ENCODE assay signal across 8 mouse cellular contexts in the genomic region with DNA sequence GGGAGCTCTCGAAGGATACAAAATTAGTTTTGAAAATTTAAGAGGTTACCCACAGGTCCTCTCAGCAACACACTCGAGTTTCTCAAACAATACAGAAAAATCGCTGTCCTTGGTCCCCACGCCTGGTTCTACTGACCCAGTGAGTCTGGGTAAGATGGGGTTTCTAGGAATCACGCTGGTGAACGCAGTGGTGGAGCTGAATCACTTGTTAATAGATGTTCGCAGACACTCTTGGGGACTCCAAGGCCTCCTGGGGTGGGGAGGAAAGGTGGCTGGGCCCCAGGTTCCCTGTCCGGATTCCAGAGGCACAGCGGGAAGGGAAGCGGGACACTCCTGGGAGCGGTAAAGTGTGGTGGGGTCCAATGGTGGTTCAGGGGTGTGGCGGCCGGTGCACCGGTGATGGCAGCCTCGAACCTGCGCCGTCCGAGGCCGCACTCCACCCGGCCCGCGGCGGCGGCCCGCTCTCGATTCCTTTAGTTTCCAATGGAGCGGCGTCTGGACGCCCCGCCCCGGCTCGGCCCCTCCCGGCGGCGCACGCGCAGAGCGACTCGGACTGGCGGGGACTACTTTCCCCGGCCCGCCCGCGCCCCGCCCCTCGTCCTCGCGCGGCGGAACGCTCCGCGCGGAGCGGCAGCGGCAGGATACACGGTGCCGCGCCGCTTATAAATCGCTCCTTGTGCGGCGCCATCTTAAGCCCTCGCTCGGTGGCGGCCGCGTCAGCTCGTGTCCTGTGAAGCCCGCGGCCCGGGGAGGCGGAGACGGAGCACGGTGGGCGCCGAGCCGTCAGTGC. TPM values are rescaled to one million over a fixed set of nuclear protein-coding genes. Genes with fewer than 3 reads are reported as not detected.
A peak's percentile ranks its signal among the peaks of the same experiment; 100 is the strongest.
DNase-seq lines count a peak whose midpoint lies in the region; ATAC-seq and TF ChIP-seq lines count a peak whose summit lies in the region.

No protein-coding gene starts in this region.

- peak overlapping the region; percentile 88 for H3K4me3 ChIP-seq in gastrocnemius, adult 2 months
- peak overlapping the region; percentile 86 for H3K4me3 ChIP-seq in hindbrain, postnatal 0 days (ENCODE audit: low read length)
- peak overlapping the region; percentile 82 for H3K4me3 ChIP-seq in left cerebral cortex, adult 2 months

- TF ChIP-seq CTCF in gastrocnemius, adult 2 months (IDR thresholded peaks at IDR 0.05), result no peak
- no peak for TF ChIP-seq CTCF in hindbrain, postnatal 0 days (IDR thresholded peaks at IDR 0.05; ENCODE audit: low read depth)
- TF ChIP-seq CTCF in left cerebral cortex, adult 2 months (IDR thresholded peaks at IDR 0.05), result no peak

- H3K9ac ChIP-seq in hindbrain, postnatal 0 days (replicated peaks; ENCODE audit: low read length), result peak overlapping the region; percentile 91

- no peaks in the 10 kb centered on the region for H3K9me3 ChIP-seq in hindbrain, postnatal 0 days (ENCODE audit: low read length)

- H3K27ac ChIP-seq in gastrocnemius, adult 2 months, result peak overlapping the region; percentile 92
- peak overlapping the region; percentile 95 for H3K27ac ChIP-seq in hindbrain, postnatal 0 days
- H3K27ac ChIP-seq in left cerebral cortex, adult 2 months, result peak overlapping the region; percentile 80

- peak overlapping the region; percentile 65 for H3K4me2 ChIP-seq in hindbrain, postnatal 0 days (ENCODE audit: low read depth, low read length)

- peak; percentile 99 for DNase-seq in gastrocnemius, adult 2 months
- peak; percentile 99 for DNase-seq in hindbrain, postnatal 0 days (ENCODE audit: low spot score)
- DNase-seq in left cerebral cortex, adult 2 months (ENCODE audit: extremely low spot score in 1 of 2, low spot score in 2 of 2), result peak; percentile 96 to 98
- peak; percentile 95 for DNase-seq in right cerebral cortex, adult 18-20 months
- peak; percentile 98 for DNase-seq in urinary bladder, adult 2 months (ENCODE audit: low spot score)

- peak; percentile 70 for ATAC-seq in activated CD4-positive, CD25-positive, alpha-beta regulatory T cell, adult 4 months
- ATAC-seq in common myeloid progenitor, adult 5-6 weeks (replicated peaks; ENCODE audit: low read depth, poor library complexity, severe bottlenecking), result peak; percentile 86
- ATAC-seq in hindbrain, postnatal 0 days, result peak; percentile 92
- ATAC-seq in megakaryocyte, adult 5-6 weeks (ENCODE audit: poor library complexity, severe bottlenecking), result peak; percentile 81

- peaks cover 26% of the 10 kb centered on the region for H3K4me1 ChIP-seq in hindbrain, postnatal 0 days (ENCODE audit: insufficient read depth, low read length)

- 7% methylated on average over 72 of the region's 78 CpGs for WGBS in hindbrain, postnatal 0 days

- H3K27me3 ChIP-seq in hindbrain, postnatal 0 days (ENCODE audit: insufficient read depth, low read length), result no peaks in the 10 kb centered on the region

- intact Hi-C loops in gastrocnemius, adult 2 months (cut with DNase I), result loop anchor here (2.0 to 5.0 kb wide), 2 partner anchors 81 to 154 kb away; no protein-coding TSS in a partner anchor
- intact Hi-C loops in left cerebral cortex, adult 2 months (cut with DNase I), result loop anchor here (5.0 kb wide), 2 partner anchors 86 to 136 kb away; no protein-coding TSS in a partner anchor

- no peaks in the 10 kb centered on the region for H3K36me3 ChIP-seq in hindbrain, postnatal 0 days (ENCODE audit: insufficient read depth, low read length)

RNA-seq across cellular contexts. Expression of a gene that starts 4.0 kb away (rescaled TPM):
- 10 to 100 TPM; 72.8 to 83.1 TPM for polyA plus RNA-seq in activated CD4-positive, CD25-positive, alpha-beta regulatory T cell, adult 4 months (2017; shearing (Covaris generic))
- 460 and 470 TPM in 2 replicates for total RNA-seq in common myeloid progenitor, adult 5-6 weeks (2017)
- 100 to 1,000 TPM; 213 to 241 TPM for total RNA-seq in gastrocnemius, adult 2 months (2021)
- total RNA-seq in hindbrain, postnatal 0 days (2014; rRNA removed), result 861 and 986 TPM in 2 replicates
- 287 and 288 TPM in 2 replicates for polyA plus RNA-seq in hindbrain, postnatal 0 days (2015; fragmentation: Nextera tagmentation; extraction: Ambion mirVana)
- 100 to 1,000 TPM; 452 to 506 TPM for total RNA-seq in left cerebral cortex, adult 2 months (2021)
- 272 and 305 TPM in 2 replicates for total RNA-seq in megakaryocyte, adult 5-6 weeks (2015)
- 360 and 393 TPM in 2 replicates for total RNA-seq in megakaryocyte, adult 5-6 weeks (2017)
- polyA plus RNA-seq in urinary bladder, adult 2 months (2012; rRNA removed), result 252 and 357 TPM in 2 replicates

Comparison
In these comparisons a context has a peak if more than half of its experiments do, and no peak if none do; other contexts are left out.
1. Peak in every context shown above with its lines: DNase-seq, ATAC-seq, H3K4me3 ChIP-seq and H3K27ac ChIP-seq.